Mouse (Mus musculus) neutrophil, adult 83 days (primary cell): ENCODE data around the gene Dcn. TPM values are rescaled to one million over a fixed set of nuclear protein-coding genes. Genes with fewer than 3 reads are reported as not detected.

ENCODE experiments used
- total RNA-seq, 2 experiments: library from RNA; stranded (reverse); gene quantifications; one replicate each; pipeline ENCODE4 v1.2.4; 2023

The Dcn gene
- total RNA-seq, result 1 to 10 TPM; 5.1 to 7.6 TPM

GRCm38 (mm10) chr10:97479004-97479766 lies at the start of gene Dcn:
Gene Dcn, plus strand, starts transcription at chr10:97479609.

GRCm38 (mm10) chr10:97564957-97565856 lies 85.8 kb downstream of the Dcn start, which contains the start of gene Lum:
Gene Lum, plus strand, starts transcription at chr10:97565128.

Other genes with a start within 250 kb of the Dcn start
- gene Lum, start 85.5 kb downstream of the Dcn start, total RNA-seq, result 1 to 10 TPM; 1.3 to 1.6 TPM
- gene Kera, start 127.3 kb downstream of the Dcn start, total RNA-seq, result not detected
- not detected for gene Epyc, start 164.5 kb downstream of the Dcn start, total RNA-seq
- gene Ccer1, start 213.4 kb downstream of the Dcn start, total RNA-seq, result not detected
- not detected for gene C030005K15Rik, start 247.1 kb downstream of the Dcn start, total RNA-seq